Mouse (Mus musculus): ENCODE results near the gene BC004004. TPM values are rescaled to one million over a fixed set of nuclear protein-coding genes. Genes with fewer than 3 reads are reported as not detected.

BC004004 gene
- 36.5 TPM in 2 replicates for polyA plus RNA-seq (2012; rRNA removed)

DNA sequence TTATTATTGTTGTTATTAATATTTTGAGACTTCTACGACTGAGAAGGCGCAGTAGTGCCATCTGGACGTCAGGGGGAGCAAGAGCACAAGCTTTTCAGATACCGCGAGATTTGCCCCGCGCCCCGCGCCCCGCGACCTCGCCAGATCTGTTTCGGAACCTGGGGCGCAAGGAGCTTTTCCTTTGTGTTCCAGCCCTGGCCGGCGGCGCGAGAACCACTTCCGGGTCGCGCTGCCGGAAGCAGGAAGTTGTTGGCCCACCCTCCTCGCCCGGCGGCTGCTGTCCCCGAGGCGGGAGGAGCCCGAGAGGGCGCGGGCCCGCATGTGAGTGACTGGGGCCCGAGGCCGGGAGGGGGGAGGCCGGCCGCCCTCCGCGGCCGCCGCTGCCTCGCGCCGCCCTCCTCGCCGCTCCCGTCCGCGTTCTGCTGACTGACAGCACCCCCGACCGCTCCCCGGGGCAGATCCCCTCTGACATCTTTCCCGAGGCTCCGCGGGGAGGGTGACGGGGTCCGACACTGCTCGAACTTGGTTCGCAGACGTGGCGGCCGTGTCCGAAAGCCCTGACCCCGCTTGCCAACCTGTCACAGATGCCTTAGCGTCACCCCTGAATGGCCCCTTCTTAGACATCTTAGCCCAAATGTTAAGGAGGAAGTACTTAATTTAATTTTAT is at the start of gene BC004004:
TSS of gene BC004004 (plus strand) at position 107 of the 667 bp plus-strand sequence.
- peak; percentile 89 to 92 for DNase-seq (ENCODE audit: low read depth in 1 of 2, low spot score in 2 of 2)
- under 1% methylated on average over 43 of the region's 63 CpGs for WGBS
- no peaks in the 10 kb centered on the region for H3K27me3 ChIP-seq (ENCODE audit: control insufficient read depth, insufficient read depth, low read length)
- H3K27ac ChIP-seq (ENCODE audit: insufficient read depth, low read length) = peak within 1 kb of the TSS; percentile 92
- TF ChIP-seq CTCF (IDR thresholded peaks at IDR 0.05; ENCODE audit: extremely low read depth, insufficient read depth, insufficient read length, insufficient replicate concordance) (peak; percentile 61; the same call in 1 of the 2 replicates), POLR2A (IDR thresholded peaks at IDR 0.05; ENCODE audit: low read depth, low read length) (peak; percentile 60)
- peak within 1 kb of the TSS; percentile 71 for H3K4me3 ChIP-seq (ENCODE audit: extremely low read depth, insufficient read depth, insufficient read length)
- H3K4me1 ChIP-seq (ENCODE audit: control insufficient read depth, insufficient read depth, insufficient read length) = peaks cover 7% of the 10 kb centered on the region; the same call in 1 of the 2 replicates
- no peaks in the 10 kb centered on the region for H3K36me3 ChIP-seq (ENCODE audit: control insufficient read depth, insufficient read depth, low read length)

DNA sequence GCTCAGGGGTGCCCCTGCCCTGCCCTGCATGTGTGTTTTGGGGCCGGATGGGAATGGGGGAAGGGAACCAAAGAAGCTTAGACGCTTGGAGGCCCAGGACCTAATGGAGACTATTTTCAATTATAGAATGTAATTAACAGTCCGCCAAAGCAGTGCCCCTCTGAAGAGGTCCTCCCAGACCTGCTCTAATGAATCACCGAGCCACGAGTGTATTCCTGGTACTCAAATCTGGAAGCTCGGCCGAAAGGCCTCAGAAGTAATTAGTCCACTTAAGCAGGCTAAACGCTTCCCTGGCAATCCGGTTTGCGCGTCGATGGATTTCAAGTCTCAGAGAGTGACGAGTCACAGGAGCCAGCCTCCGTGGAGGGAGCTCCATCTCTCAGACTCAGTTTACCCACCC is 48.0 kb upstream of the BC004004 start:
- 92% methylated on average over 14 of the region's 14 CpGs for WGBS
- Histone ChIP-seq H3K36me3 (ENCODE audit: control insufficient read depth, insufficient read depth, low read length) (no peaks in the 10 kb centered on the region), H3K4me1 (ENCODE audit: control insufficient read depth, insufficient read depth, insufficient read length) (no peaks in the 10 kb centered on the region), H3K27ac (ENCODE audit: insufficient read depth, low read length) (no peak overlapping the region), H3K4me3 (ENCODE audit: extremely low read depth, insufficient read depth, insufficient read length) (no peak overlapping the region), H3K27me3 (ENCODE audit: control insufficient read depth, insufficient read depth, low read length) (no peaks in the 10 kb centered on the region)
- no peak for TF ChIP-seq CTCF (IDR thresholded peaks at IDR 0.05; ENCODE audit: extremely low read depth, insufficient read depth, insufficient read length, insufficient replicate concordance)
- TF ChIP-seq POLR2A (IDR thresholded peaks at IDR 0.05; ENCODE audit: low read depth, low read length) = no peak
- no peak for DNase-seq (ENCODE audit: low read depth in 1 of 2, low spot score in 2 of 2)

DNA sequence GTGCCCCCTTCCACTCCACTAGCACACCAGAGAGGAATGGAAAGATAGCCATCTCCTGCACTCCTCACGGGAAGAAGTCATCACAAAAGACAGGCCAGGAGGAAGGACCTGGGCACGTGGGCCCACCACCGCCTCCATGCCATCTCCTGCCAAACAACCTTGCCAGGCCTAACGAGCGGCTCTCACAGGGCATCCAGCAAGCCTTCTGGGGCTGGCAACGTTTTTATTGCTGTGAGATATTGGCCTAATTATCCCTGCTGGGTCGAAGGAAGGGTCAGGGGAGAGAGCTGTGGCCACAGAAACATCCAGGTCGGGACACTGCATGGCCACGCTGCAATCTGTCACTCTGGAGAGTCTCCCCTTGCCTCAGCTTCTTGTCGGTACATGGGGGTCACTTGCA is 37.5 kb upstream of the BC004004 start:
- no peaks in the 10 kb centered on the region for H3K36me3 ChIP-seq (ENCODE audit: control insufficient read depth, insufficient read depth, low read length)
- no peaks in the 10 kb centered on the region for H3K4me1 ChIP-seq (ENCODE audit: control insufficient read depth, insufficient read depth, insufficient read length)
- H3K4me3 ChIP-seq (ENCODE audit: extremely low read depth, insufficient read depth, insufficient read length) = no peak overlapping the region
- H3K27ac ChIP-seq (ENCODE audit: insufficient read depth, low read length) = no peak overlapping the region
- 80% methylated on average over 10 of the region's 10 CpGs for WGBS
- H3K27me3 ChIP-seq (ENCODE audit: control insufficient read depth, insufficient read depth, low read length) = no peaks in the 10 kb centered on the region
- TF ChIP-seq POLR2A (IDR thresholded peaks at IDR 0.05; ENCODE audit: low read depth, low read length) (no peak), CTCF (IDR thresholded peaks at IDR 0.05; ENCODE audit: extremely low read depth, insufficient read depth, insufficient read length, insufficient replicate concordance) (no peak)
- DNase-seq (ENCODE audit: low read depth in 1 of 2, low spot score in 2 of 2) = no peak

DNA sequence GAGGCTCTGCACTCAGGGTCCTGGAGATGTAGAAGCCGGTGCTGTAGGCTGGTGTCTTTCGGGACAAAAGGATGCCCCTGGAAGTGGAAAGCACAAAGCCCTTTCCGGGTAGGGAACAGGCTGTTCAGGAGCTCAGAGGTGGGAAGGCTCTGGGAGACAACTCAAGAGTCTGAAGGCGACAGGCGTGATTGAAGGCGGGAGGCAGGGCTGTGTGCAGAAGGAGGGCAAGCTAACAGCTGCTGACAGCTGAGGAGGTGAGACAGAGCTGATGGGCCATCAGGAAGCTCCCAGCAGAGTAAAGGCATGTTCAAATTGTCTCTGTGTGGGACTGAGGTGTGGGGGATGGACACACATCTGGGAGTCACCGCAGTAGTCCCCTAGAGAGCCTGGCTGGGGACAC is 32.5 kb upstream of the BC004004 start:
- Histone ChIP-seq H3K36me3 (ENCODE audit: control insufficient read depth, insufficient read depth, low read length) (no peaks in the 10 kb centered on the region), H3K4me1 (ENCODE audit: control insufficient read depth, insufficient read depth, insufficient read length) (peaks cover 12% of the 10 kb centered on the region; the same call in 1 of the 2 replicates), H3K27ac (ENCODE audit: insufficient read depth, low read length) (no peak overlapping the region), H3K4me3 (ENCODE audit: extremely low read depth, insufficient read depth, insufficient read length) (no peak overlapping the region), H3K27me3 (ENCODE audit: control insufficient read depth, insufficient read depth, low read length) (peaks cover 22% of the 10 kb centered on the region)
- no peak for TF ChIP-seq CTCF (IDR thresholded peaks at IDR 0.05; ENCODE audit: extremely low read depth, insufficient read depth, insufficient read length, insufficient replicate concordance)
- TF ChIP-seq POLR2A (IDR thresholded peaks at IDR 0.05; ENCODE audit: low read depth, low read length) = no peak
- DNase-seq (ENCODE audit: low read depth in 1 of 2, low spot score in 2 of 2) = no peak
- 82% methylated on average over 7 of the region's 7 CpGs for WGBS

DNA sequence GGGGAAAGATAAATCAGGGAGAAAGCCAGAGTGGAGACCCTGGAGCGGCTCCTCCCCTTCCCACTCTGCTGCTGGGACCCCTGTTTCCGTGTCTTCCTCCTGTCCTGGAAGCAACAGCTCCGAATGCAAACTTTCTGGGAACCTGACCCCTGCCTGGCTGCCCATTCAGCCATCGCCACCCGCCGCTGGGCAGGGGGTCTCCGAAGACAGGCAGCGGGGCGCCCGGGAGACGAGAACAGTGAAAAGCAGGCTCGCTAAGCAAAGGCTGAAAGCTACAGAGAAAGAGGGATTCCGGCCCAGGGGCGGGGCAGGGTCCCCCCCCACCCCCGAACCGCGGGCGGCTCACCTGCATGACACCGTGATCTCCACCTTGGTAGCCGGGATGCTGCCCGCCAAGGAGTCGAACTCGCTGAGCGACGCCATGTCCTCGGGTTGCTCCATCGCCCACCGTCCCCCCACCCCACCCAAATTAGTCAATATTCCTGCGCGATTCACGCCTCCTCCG is 31.3 kb upstream of the BC004004 start:
- no peaks in the 10 kb centered on the region for H3K36me3 ChIP-seq (ENCODE audit: control insufficient read depth, insufficient read depth, low read length)
- H3K27ac ChIP-seq (ENCODE audit: insufficient read depth, low read length) = no peak overlapping the region
- peaks cover 22% of the 10 kb centered on the region for H3K27me3 ChIP-seq (ENCODE audit: control insufficient read depth, insufficient read depth, low read length)
- H3K4me3 ChIP-seq (ENCODE audit: extremely low read depth, insufficient read depth, insufficient read length) = peak overlapping the region; percentile 27; the same call in 1 of the 2 replicates
- WGBS = 4% methylated on average over 31 of the region's 32 CpGs
- peaks cover 12% of the 10 kb centered on the region; the same call in 1 of the 2 replicates for H3K4me1 ChIP-seq (ENCODE audit: control insufficient read depth, insufficient read depth, insufficient read length)
- TF ChIP-seq POLR2A (IDR thresholded peaks at IDR 0.05; ENCODE audit: low read depth, low read length) (no peak), CTCF (IDR thresholded peaks at IDR 0.05; ENCODE audit: extremely low read depth, insufficient read depth, insufficient read length, insufficient replicate concordance) (no peak)
- no peak for DNase-seq (ENCODE audit: low read depth in 1 of 2, low spot score in 2 of 2)

DNA sequence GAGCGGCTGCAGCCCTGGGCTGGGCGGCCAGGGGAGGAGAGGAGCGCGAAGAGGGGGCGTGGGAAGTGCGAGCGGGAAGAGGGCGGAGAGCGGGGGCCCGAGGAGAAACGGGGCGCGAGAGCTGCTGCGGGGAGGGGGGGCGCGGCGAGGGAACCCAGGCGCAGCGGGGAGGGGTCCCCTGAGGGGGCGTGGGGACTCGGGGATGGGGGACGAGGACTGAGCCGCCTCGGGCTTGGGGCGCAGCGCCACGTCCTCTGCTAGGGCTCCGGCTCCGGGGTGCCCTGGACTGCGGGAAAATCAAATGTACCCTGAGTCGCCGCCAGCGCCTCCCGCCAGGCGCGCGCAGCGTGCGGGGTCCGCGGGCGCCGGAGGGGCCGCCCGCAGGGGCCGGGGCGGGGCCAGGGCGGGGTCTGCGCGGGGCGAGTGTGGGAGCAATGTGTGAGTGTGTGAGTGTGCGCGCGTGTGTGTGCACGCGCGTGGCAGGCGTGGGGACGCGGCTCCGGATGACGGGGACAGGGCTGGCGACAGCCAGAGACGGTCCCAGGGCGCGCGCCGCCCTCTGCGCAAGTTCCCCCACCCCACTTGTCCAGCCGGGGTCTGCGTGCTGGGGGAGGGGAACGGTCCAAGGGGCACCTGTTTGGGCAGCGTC is 30.7 kb upstream of the BC004004 start, which contains the start of gene Cpne5:
TSS of gene Cpne5 (minus strand) at position 396 of the 649 bp plus-strand sequence.
- TF ChIP-seq POLR2A (IDR thresholded peaks at IDR 0.05; ENCODE audit: low read depth, low read length) (no peak), CTCF (IDR thresholded peaks at IDR 0.05; ENCODE audit: extremely low read depth, insufficient read depth, insufficient read length, insufficient replicate concordance) (no peak)
- WGBS = 2% methylated on average over 54 of the region's 73 CpGs
- DNase-seq (ENCODE audit: low read depth in 1 of 2, low spot score in 2 of 2) = no peak
- Histone ChIP-seq H3K27me3 (ENCODE audit: control insufficient read depth, insufficient read depth, low read length) (peaks cover 22% of the 10 kb centered on the region), H3K4me3 (ENCODE audit: extremely low read depth, insufficient read depth, insufficient read length) (peak within 1 kb of the TSS; percentile 27; the same call in 1 of the 2 replicates), H3K27ac (ENCODE audit: insufficient read depth, low read length) (no peak within 1 kb of the TSS), H3K36me3 (ENCODE audit: control insufficient read depth, insufficient read depth, low read length) (no peaks in the 10 kb centered on the region), H3K4me1 (ENCODE audit: control insufficient read depth, insufficient read depth, insufficient read length) (peaks cover 12% of the 10 kb centered on the region; the same call in 1 of the 2 replicates)
